Mouse (Mus musculus) heart, adult 2 months (tissue): ENCODE measurements at regions not wholly inside any gene's neighbourhood (a gene's known extent, or its start where the extent isn't known, plus 50 kb on each side); places are given as distances from the start of the nearest gene placed in this dataset.

Experiments
- CTCF ChIP-seq: fragments of 200-600 bp; IDR thresholded peaks from 2 replicates; pipeline ENCODE4 v1.8.1; 2022; ENCODE audit warnings: antibody characterized with exemption, mild to moderate bottlenecking, moderate library complexity
- EP300 ChIP-seq: fragments of 200-500 bp; IDR thresholded peaks from 2 replicates; pipeline ENCODE4 v1.6.1; 2011; ENCODE audit warnings: low read depth, low read length, control low read depth; ENCODE audit not compliant: insufficient read depth
- POLR2A ChIP-seq: fragments of 200-500 bp; IDR thresholded peaks from 2 replicates; pipeline ENCODE4 v1.6.1; 2011; ENCODE audit warnings: mild to moderate bottlenecking, low read depth, low read length, control low read depth; ENCODE audit not compliant: insufficient read depth

- TF ChIP-seq CTCF (no peak), POLR2A (no peak), EP300 (no peak)
Observed at GRCm38 (mm10) chr3:123810018-123810942, 119.6 kb upstream of the Ndst3 start.
